Mouse (Mus musculus) left cerebral cortex, adult 8-10 months (tissue): ENCODE data around the gene Mrpl38. TPM values are rescaled to one million over a fixed set of nuclear protein-coding genes. Genes with fewer than 3 reads are reported as not detected.

Source experiments
- DNase-seq, 2 experiments: peaks; one replicate each; pipeline ENCODE4 v3.0.0; 2022; ENCODE audit warnings: low spot score in 2 of 2
- total RNA-seq, 4 experiments: library from RNA; stranded (reverse); gene quantifications; 2 replicates each; pipeline ENCODE4 v1.2.4; 2022

Gene Mrpl38
- total RNA-seq, 4 experiments from 2014 or later, result 43.3 to 64.9 (median 56.2) TPM

DNA sequence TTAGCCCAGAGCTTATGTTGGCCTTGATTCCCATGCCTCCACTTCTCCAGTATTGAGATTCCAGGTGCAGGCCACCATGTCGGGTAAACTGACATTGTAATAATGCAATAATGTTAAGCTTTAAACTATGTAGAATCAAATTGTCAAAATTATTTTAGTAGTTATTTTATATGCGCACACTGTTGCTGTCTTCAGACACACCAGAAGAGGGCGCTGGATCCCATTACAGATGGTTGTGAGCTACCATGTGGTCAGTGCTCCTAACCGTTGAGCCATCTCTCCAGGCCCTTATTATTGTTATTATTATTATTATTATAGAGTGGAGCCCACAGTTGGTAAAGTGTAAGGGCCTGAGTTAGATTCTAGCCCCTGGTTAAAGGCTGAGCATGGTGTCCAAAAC, 27.6 kb downstream of the Mrpl38 start:
- no peak for DNase-seq

DNA sequence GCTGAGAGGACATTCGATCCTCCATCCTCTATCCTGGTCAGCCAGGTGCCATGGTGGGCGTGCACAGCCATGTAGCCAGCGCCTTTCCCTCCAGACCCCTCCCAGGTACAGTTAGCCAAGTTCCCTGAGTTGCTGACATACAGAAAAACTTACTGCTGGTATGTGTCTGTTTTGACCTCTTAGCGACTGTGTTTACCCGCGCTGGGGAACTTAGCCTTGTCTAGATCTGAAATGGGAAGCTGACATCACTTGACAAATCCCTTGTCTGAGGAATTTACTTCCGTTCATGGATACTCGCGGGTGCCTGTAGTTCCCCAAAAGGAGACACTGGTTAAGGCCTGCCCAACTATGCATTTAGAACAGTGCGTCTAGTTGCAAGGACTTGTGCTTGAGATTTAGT, 28.1 kb downstream of the Mrpl38 start:
- DNase-seq, result no peak

DNA sequence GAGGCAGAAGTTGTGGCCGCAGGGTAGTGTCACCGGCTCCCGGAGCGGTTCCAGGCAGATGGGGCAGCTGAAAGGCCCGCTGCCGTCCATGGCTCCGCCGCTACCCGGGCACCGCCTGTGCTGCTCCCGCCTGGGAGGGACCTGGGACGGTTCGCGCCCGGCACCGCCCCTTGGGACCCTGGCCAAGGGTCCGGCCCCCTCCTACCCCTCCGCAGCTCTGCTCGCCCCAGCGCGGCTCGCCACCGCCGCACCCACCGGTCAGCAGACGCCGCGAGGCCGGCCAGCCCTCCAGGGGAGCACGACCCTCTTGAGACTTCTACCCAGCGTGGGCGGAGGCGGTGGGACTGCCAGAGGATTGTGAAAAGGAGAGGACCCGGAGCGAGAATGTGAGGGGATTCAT, 28.5 kb downstream of the Mrpl38 start:
- no peak for DNase-seq

DNA sequence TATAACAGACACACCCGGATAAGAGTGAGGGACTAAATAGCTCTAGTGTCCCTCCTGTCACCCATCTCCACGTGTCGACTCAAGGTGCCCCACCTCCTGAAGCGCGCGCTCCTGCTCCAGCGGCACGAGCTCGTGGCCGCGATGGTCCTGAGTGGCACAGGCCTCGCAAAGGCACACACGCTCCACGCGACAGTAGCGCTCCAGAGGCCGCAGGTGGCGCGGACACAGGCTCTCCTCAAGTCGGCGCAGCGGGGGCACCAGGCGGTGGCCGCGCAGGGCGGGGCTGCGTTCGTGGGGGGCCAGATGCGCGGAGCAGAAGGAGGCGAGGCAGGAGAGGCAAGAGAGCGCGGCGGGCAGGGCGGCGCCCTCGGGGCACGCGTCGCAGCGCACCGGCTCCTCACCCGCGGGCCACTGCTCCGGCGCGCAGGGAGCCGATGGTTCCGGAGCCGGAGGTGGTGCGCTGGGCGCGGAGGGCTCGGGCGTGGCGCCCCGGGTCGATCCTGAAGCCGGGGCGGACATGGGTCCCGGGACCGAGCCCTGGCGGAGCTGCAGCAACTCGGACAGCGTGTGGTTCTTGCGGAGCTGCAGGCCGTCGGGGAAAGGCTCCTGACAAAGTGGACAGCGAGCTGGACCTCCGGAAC, 29.1 kb downstream of the Mrpl38 start:
- no peak for DNase-seq

DNA sequence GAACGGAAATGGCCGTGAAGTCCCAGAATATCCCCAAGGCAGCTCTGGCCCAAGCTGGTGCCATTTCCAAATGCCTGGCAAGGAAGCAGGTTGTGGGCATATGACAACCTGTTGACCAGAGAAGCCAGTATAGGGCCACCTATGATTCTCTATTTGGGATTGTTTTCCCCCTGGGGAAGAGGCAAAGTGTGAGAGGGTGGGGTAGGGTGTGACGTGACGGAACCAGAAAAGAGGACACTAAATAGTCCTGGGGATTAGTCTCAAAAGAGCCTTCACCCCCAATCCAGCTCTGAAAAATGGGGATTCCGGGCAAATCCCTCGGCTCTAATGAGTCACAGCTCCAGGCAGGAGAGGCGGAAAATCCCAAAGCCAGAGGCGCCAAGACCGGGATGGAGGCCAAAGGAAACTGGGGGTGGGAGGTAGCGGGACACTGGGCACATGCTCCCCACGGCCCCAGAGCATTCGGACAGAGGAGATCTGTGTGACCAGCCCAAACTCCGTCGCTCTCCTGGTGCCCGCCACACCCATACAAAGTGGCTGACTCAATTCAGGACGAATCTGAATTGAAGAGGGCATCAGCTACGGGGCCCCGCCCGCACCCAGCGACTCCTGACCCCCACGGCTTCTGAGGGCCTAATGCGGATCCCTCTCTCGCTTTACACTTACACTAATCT, 30.1 kb downstream of the Mrpl38 start:
- no peak for DNase-seq

DNA sequence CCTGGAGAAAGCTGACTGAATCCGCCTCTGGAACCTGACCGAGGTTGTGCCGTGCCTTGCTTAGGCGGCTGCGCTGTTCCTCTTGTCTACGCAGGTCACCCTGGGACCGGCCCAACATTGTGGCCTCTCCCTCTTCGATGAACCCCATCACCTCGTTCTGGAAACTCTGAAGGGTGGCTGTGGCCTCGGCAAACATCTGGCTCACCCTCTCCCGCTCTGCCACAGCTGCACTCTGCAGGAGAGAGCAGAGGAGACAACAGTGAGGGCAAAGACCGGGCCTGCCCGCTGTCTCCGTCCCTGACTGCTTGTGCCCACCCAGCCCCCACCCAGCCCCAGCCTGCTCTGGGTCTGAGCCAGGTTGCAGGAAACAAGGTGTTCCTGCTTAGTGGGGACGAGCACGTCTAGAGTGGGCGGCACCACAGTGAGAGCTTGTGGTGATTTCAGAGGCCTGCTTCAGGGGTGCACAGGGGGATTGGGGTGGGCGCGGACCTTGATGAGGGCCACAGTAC, 30.8 kb downstream of the Mrpl38 start:
- DNase-seq, result no peak

DNA sequence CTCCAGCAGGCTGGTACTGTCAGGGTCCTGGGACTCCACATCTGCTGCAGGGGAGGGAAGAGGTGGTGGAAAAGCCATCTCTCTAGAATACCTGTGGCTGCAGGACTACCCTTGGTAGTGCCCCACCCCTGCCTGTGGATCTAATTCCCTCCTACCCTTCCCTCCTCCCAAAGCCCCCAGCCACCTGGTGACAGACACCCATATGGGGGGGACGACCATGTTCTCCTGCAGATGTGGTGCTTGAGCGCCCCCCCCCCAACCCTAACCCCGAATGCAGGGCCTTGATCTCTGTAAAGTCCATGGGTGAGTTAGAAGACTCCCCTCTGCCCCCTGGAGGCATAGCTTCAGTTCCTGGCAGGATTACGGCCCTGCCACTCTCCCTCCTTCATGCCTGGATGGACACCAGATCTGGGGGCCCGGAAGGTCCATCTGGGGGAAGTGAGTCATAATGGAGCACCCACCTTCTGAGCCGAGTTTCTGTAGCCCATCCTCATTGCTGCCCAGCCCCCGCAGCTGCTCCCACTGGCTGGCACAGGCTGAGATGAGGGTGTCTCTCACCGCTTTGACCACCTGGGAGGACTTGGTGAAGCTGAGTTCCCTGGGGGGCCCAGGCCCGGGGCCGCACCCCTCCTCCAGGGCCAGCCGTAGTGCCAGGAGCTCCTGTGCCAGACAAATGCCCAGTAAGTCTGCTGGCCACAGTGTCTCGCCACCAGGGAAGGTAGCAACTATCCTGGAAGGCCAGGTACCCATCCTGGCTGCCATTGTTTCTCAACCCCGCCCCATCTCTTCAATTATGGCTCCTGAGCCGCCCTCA, 31.5 kb downstream of the Mrpl38 start:
- no peak for DNase-seq

DNA sequence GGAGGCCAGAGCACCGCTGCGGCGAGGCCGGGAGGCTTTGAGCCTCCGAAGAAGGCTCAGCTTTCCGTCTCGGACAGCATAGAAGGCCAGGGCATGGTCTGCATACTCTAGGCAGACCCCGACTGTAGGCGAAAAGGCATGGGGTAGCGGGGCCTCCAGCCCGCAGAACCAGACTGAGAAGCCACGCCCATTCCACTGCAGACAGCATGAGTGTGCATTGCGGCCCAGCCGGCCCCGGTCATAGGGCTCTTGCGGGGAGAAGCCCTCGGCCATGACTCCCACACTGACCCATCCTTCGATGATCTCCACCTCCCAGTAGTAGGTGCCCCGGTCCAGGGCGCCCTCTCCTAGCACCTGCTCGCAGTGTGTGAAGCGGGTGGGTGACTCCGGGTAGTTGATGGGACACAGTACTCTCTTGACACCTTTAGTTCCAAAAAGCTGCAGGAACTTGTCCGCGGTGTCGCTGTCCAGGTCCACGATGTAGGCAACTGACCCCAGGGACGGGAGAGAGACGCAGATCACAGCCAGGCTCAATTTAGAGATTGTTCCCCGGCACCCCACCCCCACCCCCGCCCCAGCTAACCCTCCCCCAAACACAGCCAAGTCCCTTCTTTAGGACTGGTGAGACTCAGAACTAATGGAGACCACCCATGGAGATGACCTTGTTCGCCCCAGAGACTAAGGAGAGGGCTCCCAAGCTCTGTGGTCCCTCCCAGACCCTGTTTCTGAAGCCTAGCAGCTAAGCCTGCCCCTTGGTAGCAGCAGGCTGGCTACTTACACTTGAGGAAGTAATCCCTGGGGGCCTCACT, 32.3 kb downstream of the Mrpl38 start:
- no peak for DNase-seq

DNA sequence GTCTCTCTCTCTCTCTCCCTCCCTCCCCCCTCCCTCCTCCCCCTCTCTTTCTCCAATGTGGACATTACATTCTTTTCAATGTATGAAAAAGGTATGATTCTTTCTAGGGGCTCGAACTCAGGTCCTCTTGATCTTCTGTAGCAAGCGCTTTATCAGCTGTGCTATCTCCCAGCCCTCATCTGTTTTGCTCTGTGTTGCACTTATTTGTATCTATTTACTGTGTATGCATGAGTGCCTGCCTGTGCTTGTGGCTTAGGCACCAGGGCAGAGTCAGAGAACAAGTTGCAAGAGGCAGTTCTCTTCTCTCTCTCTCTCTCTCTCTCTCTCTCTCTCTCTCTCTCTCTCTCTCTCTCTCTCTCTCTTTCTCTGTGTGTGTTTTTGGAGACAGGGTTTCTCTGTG, 33.6 kb downstream of the Mrpl38 start:
- no peak for DNase-seq

DNA sequence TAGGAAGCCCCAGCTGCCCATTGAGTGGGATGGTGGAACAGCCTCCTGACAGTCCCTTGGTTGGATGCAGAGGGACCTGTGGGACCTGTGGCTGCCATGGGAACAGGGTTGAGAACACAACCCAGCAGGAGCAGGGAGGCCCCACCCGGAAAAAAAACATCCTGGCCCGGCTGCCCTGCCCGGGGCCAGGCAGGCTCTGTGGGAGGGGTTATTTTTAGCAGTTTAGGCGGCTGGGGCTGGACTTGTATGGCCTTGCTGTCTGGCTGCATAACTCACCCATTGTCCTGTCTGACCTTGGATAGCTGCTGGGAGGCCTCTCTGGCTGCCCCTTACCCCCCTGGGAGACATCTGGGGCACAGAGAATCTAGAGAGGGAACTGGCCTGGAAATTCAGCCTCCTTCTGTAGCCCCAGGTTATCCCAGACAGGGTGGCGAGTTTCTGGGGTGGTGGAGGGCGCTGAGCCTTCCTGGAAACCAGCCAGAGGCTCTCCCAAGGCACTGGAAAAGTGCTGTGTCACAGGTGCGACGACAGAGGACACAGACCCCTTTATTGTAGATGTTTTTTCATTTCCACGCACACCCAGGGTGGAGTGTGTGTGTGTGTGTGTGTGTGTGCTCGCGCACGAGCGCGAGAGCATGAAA, 34.5 kb downstream of the Mrpl38 start:
- DNase-seq, result no peak

DNA sequence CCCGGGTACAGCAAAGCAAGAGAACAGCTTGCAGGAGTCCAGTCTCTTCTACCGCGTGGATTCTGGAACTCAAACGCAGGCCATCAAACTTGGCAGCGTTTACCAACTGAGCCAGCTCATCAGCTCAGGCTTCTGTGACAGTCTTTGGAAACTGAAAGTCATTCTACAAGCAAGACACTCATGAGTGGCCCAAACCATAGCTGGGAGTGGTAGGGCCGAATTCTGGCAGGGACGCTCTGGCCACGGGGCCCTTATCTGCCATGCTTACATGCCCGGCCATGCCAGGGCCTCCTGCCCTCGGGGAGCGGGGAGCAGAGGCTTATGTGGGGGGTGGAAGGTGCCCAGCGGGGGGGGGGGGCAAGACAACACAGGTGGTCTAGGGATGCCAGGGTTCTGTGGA, 35.1 kb downstream of the Mrpl38 start:
- DNase-seq, result no peak

DNA sequence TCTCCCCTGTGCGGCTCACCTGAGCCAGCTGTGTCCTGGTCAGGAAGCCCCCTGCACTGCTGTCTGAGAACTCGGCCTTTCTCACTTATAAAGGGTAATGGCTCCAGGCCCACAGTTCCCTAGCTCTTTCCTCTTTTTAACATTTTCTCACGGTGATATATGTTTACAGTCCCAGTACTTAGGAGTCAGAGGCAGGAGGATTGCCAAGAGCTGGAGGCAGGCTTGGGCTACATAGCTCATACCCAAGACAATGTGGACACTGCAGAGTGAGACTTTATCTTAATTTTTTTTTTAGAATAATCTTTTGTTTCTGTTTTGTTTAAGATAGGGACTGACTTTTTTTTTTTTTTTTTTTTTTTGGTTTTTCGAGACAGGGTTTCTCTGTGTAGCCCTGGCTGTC, 36.2 kb downstream of the Mrpl38 start:
- DNase-seq, result no peak

DNA sequence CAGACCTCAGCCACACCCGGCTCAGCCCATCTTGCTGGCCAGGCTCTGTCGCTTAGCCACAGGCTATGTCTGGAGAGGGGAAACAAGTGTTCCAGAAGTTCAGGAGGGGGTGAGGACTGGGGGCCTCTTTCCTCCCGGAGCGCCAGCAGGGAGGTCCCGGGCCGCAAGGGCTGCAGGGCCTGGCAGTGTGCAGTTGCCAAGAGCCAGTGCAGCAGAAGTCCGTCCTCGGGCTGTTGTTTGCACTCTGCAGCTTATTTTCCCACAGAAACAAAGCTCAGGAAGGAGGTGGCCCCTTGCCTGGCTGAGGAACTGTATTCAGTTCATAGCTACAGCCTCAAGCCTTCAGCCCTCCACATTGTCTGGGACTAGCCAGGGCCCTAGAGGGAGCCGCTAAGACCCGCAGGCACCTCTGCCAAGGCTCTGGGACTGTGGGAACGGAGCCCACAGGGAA, 36.7 kb downstream of the Mrpl38 start:
- no peak for DNase-seq

DNA sequence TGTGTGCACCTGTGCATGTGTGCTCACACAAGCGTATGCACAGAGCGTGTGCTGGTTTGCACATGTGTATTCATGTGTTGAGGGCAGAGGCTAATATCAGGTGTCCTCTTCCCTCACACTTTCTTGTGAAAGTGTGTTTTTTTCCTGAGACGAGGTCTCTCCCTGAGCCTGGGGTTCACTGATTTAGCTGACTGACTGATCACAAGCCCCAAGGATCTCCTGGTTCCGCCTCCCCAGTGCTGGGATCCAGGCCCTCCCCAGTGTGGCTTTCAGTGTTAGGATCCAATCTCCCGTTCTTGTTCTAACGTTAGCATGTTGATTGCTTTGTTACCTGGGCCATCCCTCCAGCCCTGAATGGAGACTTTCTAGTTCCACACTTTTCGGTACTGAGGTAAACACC, 37.8 kb downstream of the Mrpl38 start:
- DNase-seq, result no peak

DNA sequence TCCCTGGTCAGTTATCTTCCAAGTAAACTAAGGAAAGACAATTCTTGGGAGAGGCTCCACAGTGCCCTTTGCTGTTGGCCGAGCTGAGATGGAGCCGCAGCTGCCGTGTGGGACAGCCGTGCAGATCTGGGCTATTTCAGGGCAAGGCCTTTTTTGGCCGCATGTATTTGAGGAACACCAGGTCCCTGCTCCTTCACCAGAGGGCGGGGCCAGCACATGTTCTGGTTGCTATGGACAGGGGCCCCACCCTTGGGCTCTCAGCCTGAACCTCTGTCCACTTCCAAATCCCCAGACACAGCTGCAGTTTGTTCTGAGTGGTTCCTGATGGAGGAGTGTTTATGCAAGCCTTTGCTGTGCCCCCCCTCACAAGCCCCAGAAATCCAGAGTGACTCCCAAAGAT, 38.3 kb downstream of the Mrpl38 start:
- DNase-seq, result no peak

DNA sequence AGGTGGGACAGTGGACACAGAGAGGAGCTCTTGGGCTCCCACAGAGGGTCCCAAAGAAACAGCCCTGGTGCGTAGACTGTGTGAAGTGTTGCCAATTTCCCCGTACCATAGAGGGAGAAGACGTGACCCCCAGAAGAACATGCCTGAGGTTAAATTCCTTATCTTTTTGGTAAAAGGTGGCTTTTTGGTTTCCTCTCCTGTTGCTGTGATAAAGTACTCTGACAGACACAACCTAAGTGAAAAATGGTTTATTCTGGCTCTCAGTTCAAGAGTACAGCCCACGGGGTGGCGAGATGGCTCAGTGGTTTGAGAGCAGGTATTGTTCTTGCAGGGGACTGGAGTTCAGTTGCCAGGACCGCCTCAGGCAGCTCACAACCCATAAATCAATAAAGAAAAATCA, 39.2 kb downstream of the Mrpl38 start:
- no peak for DNase-seq

DNA sequence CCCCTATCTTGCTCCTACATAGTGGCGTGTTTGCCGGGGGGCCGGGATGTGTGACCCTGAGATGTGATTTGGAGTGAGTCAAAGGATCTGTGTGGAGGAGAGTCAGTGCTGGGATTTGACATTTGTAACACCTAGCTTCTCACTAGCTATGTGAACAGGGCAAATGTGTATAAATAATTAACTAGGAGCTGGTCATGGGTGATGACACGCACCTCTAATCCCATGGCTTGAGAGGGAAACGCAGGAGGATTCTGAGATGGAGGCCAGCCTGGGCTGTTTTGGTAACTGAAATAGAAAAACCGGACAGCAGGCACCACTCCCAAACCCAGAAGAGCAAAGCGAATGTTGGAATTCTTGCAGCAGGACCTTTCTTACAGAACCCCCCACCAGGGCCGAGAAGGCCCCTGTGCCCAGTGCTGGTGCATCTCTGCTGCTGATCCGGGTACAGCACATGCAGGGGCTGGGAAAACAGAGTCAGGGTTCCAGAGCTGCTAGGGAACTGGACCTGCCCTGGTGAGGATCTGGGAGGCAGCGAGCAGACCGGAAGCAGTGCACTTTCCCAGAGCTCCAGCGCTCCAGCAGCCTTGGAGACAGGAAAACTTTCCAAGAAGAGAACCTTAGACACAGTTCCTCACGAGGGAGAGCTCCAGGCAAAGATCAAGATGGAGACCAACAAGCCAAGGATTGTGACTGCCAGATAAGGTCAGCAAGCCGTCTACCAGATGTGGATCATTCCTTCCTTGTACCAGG, 39.8 kb downstream of the Mrpl38 start:
- no peak for DNase-seq

DNA sequence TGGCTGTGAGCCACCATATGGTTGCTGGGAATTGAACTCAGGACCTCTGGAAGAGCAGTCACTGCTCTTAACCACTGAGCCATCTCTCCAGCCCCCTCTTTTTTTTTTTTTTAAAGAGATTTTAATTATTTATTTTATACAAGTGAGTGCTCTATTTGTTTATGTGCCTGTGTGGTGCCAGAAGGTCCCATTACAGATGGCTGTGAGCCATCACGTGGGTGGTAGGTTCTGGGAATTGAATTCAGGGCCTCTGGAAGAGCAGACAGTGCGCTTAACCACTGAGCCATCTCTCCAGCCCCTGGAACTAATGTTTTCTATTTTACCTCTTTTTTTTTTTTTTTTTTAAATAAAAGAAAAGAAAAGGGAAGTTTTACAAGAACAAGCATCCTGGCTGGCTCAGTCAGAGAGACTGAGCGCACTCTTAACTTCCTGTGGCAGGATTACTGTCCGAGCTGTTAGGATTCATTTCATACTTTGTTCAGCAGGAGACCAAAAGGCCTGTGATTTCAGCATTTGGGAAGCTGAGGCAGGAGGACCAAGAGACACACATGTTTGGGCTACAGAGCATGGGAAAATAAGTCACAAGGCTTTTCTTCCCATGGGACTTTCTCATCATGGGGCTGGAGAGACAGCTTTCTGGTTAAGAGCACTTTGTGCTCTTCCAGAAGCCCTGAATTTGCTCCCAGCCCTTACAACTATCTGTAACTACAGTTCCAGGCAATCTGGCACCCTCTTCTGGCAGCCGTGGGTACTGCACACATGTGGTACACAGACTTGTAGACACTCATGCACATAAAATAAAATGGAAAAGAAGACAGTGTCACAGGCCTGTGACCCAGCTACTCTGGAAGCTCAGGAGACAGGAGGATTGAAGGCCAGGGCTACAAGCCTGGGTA, 42.2 kb downstream of the Mrpl38 start:
- DNase-seq, result no peak

DNA sequence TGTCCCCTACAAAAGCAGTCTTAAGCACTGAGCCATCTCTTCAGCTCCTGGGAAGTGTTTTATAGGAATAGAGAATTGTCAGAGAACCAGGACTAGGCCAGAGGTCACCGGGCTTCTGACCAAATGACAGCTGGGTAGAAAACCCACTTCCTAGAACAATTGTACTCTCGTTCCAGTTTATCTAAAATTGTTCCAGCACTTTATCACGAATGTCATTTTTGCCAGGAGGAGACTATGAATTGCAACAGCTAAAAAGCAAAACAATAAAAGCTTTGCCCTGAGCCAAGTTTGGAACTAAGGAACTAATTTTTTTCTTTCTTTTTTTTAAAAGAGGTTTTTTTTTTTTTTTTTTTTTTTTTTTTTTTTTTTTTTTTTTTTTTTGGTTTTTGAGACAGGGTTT, 43.1 kb downstream of the Mrpl38 start:
- DNase-seq, result no peak
